Mouse (Mus musculus) thymus, adult 2 months (tissue): ENCODE data around the gene Swsap1.

ENCODE experiments used
- CTCF ChIP-seq: fragments of 200-500 bp; IDR thresholded peaks from 2 replicates; pipeline ENCODE4 v1.5.1; 2012; ENCODE audit warnings: mild to moderate bottlenecking, control low read depth, low read length, moderate library complexity, borderline replicate concordance; ENCODE audit not compliant: control insufficient read depth, poor library complexity, insufficient read depth; ENCODE audit errors: extremely low read depth
- POLR2A ChIP-seq: fragments of 200-500 bp; IDR thresholded peaks from 2 replicates; pipeline ENCODE4 v1.6.1; 2012; ENCODE audit warnings: mild to moderate bottlenecking, low read length, control low read depth, moderate library complexity; ENCODE audit not compliant: control insufficient read depth, poor library complexity, insufficient read depth; ENCODE audit errors: extremely low read depth

GRCm38 (mm10) chr9:21932006-21932405 is 23.5 kb upstream of the Swsap1 start:
- TF ChIP-seq CTCF (no peak), POLR2A (no peak)
